Mouse (Mus musculus): ENCODE results near the gene Cnr2.

Gene Cnr2

DNA sequence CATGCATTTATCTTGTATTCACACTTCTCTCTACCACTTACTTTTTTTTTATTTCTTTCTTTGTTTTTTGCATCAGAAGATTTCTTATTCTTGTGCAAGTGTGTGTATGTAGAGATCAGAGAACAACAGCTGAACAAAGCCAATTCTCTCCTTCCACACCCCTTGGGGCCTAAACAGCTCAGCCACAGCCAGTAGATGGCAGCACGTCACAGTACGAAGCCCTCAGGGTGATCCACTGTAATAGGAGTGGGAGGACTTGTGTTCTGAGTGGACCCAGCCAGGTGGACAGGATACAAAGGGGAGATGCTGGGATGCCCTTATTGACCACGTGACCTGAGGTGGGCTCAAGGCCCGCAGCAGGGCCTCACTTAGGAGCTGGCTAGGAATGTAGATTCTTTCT, 5.3 kb upstream of the Cnr2 start:
- Histone ChIP-seq H3K4me1 (replicated peaks; ENCODE audit: low read depth, low read length) (peaks cover 39% of the 10 kb centered on the region), H3K9me3 (ENCODE audit: low read length) (no peaks in the 10 kb centered on the region), H3K27me3 (ENCODE audit: insufficient read depth, low read length) (no peaks in the 10 kb centered on the region), H3K4me3 (replicated peaks; ENCODE audit: low read length) (no peak overlapping the region), H3K36me3 (ENCODE audit: insufficient read depth, low read length) (no peaks in the 10 kb centered on the region)
- TF ChIP-seq CTCF (conservative IDR thresholded peaks at IDR 0.05; ENCODE audit: low read length) = peak; percentile 69
- no peak for TF ChIP-seq POU5F1 (IDR thresholded peaks at IDR 0.05; ENCODE audit: borderline replicate concordance, low read length)
- no peak for TF ChIP-seq NANOG (IDR thresholded peaks at IDR 0.05; ENCODE audit: borderline replicate concordance, low read length)

DNA sequence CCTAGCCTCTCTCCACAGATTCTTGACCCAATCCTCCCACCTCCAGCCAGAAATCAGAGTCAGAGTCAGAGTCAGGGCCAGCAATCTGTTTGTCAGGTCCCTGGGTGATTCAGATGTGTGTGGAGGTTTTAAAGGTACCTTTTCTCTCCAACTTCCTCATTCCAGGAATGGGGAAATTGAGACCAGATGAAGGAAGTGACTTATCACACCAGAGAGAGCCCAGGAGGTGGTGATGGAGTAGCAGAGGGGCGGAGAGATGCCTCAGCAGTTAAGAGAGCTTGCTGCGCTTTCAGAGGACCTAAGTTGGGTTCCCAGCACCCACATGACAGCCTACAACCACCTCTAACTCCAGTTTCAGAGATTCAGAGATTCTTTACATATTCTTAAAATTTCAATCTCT, 3.7 kb upstream of the Cnr2 start:
- H3K9me3 ChIP-seq (ENCODE audit: low read length) = no peaks in the 10 kb centered on the region
- no peak overlapping the region for H3K4me3 ChIP-seq (replicated peaks; ENCODE audit: low read length)
- no peaks in the 10 kb centered on the region for H3K27me3 ChIP-seq (ENCODE audit: insufficient read depth, low read length)
- TF ChIP-seq CTCF (conservative IDR thresholded peaks at IDR 0.05; ENCODE audit: low read length) (no peak), POU5F1 (IDR thresholded peaks at IDR 0.05; ENCODE audit: borderline replicate concordance, low read length) (no peak), NANOG (IDR thresholded peaks at IDR 0.05; ENCODE audit: borderline replicate concordance, low read length) (no peak)
- H3K36me3 ChIP-seq (ENCODE audit: insufficient read depth, low read length) = no peaks in the 10 kb centered on the region
- H3K4me1 ChIP-seq (replicated peaks; ENCODE audit: low read depth, low read length) = peaks cover 28% of the 10 kb centered on the region

DNA sequence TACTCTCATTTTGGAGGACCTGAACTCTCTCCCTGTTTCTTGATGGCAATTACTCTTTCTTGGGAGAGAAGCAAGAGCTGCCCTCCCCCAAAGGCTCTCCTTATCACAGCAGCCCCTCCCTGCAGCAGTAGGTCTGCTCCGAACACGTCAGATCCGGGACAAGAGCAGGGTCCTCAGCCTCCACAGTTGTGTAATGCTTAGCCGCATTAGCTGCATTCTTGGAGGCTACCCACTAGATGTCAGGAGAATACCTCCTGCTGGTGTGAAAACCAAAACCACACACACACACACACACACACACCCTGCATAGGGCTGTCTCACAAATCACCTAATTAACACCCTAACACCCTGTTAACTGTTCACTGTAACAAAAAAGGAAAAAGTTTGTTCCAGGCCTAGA, 2.3 kb upstream of the Cnr2 start:
- Histone ChIP-seq H3K9me3 (ENCODE audit: low read length) (no peaks in the 10 kb centered on the region), H3K4me1 (replicated peaks; ENCODE audit: low read depth, low read length) (peaks cover 31% of the 10 kb centered on the region)

DNA sequence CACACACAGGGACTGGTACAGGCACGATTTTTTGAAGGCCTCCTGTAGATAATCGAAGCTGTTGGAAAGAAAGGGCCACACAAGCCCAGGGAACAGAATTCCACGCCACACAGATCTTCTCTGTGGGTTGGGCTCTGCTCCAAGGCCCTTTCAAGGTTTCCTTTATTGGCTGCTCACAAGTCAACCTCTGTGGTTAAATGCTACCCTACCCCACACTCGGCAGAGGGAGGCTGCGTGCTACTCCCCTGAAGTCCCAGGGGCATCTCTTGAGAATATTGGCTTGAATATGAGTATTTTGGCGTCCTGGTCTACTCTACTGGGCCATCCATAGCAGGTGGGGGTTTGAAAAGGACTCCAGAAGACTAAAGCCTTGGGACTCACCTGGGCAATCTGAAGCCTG, 963 bp downstream of the Cnr2 start:
- Histone ChIP-seq H3K27me3 (ENCODE audit: insufficient read depth, low read length) (peaks cover 3% of the 10 kb centered on the region; the same call in 1 of the 2 replicates), H3K4me1 (replicated peaks; ENCODE audit: low read depth, low read length) (peaks cover 29% of the 10 kb centered on the region), H3K36me3 (ENCODE audit: insufficient read depth, low read length) (no peaks in the 10 kb centered on the region), H3K4me3 (replicated peaks; ENCODE audit: low read length) (no peak overlapping the region), H3K9me3 (ENCODE audit: low read length) (no peaks in the 10 kb centered on the region)
- TF ChIP-seq CTCF (conservative IDR thresholded peaks at IDR 0.05; ENCODE audit: low read length) = no peak

More for the DNA sequence above, 2.3 kb upstream of the Cnr2 start:
- TF ChIP-seq NANOG (IDR thresholded peaks at IDR 0.05; ENCODE audit: borderline replicate concordance, low read length) (no peak), POU5F1 (IDR thresholded peaks at IDR 0.05; ENCODE audit: borderline replicate concordance, low read length) (no peak), CTCF (conservative IDR thresholded peaks at IDR 0.05; ENCODE audit: low read length) (no peak)
- Histone ChIP-seq H3K27me3 (ENCODE audit: insufficient read depth, low read length) (no peaks in the 10 kb centered on the region), H3K4me3 (replicated peaks; ENCODE audit: low read length) (no peak overlapping the region), H3K36me3 (ENCODE audit: insufficient read depth, low read length) (no peaks in the 10 kb centered on the region)

DNA sequence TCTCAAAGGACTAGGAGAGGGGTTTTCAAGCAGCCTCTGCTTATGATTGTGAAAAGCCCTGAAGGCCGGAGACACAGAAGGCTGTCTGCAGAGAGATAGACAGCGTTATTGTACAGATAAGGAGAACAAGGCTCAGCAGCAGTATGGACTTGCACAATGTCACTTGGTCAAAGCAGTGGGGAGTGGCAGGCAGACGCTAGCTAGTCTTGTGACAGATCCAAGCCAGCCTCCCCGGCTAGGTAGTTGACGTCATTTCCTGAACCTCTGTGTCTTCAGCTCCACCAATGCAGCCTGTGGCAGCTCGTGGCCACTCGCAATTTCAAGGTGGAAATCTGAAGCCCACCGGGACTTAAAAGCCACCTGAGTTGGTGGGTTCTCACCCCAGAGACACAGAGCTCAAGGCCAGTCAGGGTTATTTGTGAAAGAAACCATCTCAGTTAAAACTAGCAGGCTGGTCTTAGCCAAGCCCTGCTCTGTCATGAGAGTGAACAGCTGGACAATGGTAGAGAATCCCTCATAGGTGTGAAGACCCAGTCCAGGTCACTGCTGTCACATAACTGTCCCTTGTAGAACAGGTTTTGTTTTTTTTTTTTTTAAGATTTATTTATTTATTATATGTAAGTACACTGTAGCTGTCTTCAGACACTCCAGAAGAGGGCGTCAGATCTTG, 3.3 kb downstream of the Cnr2 start:
- peaks cover 3% of the 10 kb centered on the region; the same call in 1 of the 2 replicates for H3K27me3 ChIP-seq (ENCODE audit: insufficient read depth, low read length)
- H3K36me3 ChIP-seq (ENCODE audit: insufficient read depth, low read length) = no peaks in the 10 kb centered on the region
- H3K9me3 ChIP-seq (ENCODE audit: low read length) = no peaks in the 10 kb centered on the region
- H3K4me1 ChIP-seq (replicated peaks; ENCODE audit: low read depth, low read length) = peaks cover 29% of the 10 kb centered on the region
- 0 out of 2 replicates have a peak overlapping the region, but pooled peaks have one; percentile 2 for H3K4me3 ChIP-seq (replicated peaks; ENCODE audit: low read length)
- TF ChIP-seq CTCF (conservative IDR thresholded peaks at IDR 0.05; ENCODE audit: low read length) = no peak
- TF ChIP-seq POU5F1 (IDR thresholded peaks at IDR 0.05; ENCODE audit: borderline replicate concordance, low read length) = no peak
- TF ChIP-seq NANOG (IDR thresholded peaks at IDR 0.05; ENCODE audit: borderline replicate concordance, low read length) = no peak

DNA sequence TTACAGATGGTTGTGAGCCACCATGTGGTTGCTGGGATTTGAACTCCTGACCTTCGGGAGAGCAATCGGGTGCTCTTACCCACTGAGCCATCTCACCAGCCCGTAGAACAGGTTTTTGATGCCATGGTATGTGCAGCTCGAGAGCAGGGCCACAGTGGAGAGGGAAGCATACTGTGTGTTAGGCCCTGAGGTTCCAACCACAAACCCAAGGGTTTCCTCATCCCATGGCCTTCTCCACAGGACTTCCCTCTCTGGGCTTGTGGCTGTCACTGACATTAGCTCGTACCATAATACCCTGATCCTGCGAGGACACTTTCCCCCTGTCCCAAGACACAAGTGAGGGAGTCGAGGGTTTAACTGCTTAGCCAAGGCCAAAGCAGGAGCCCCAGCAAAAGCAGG, 3.9 kb downstream of the Cnr2 start:
- TF ChIP-seq CTCF (conservative IDR thresholded peaks at IDR 0.05; ENCODE audit: low read length) (no peak), POU5F1 (IDR thresholded peaks at IDR 0.05; ENCODE audit: borderline replicate concordance, low read length) (no peak), NANOG (IDR thresholded peaks at IDR 0.05; ENCODE audit: borderline replicate concordance, low read length) (no peak)
- no peaks in the 10 kb centered on the region for H3K36me3 ChIP-seq (ENCODE audit: insufficient read depth, low read length)
- H3K4me3 ChIP-seq (replicated peaks; ENCODE audit: low read length) = no peak overlapping the region
- H3K4me1 ChIP-seq (replicated peaks; ENCODE audit: low read depth, low read length) = peaks cover 29% of the 10 kb centered on the region
- no peaks in the 10 kb centered on the region for H3K9me3 ChIP-seq (ENCODE audit: low read length)
- H3K27me3 ChIP-seq (ENCODE audit: insufficient read depth, low read length) = peaks cover 3% of the 10 kb centered on the region; the same call in 1 of the 2 replicates

DNA sequence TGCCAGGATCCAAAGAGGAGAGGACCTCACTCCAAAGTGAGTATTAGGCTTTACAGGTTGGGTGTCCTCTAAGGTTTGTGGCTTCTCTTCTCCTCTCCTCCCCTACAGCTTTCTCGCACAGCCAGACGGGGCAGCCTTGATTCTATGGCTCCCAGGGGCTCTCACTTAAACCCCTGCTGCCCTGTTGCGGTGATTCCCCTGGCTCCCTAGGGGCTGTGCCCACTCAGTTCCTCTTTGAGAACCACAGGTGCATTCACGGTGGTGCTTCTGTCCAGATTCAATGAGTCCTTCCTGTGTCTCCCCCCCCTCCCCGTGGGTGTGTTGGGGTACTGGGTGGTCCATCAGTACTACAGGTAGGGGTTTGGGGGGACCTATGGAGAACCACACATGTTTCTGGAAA, 4.8 kb downstream of the Cnr2 start:
- no peaks in the 10 kb centered on the region for H3K9me3 ChIP-seq (ENCODE audit: low read length)

DNA sequence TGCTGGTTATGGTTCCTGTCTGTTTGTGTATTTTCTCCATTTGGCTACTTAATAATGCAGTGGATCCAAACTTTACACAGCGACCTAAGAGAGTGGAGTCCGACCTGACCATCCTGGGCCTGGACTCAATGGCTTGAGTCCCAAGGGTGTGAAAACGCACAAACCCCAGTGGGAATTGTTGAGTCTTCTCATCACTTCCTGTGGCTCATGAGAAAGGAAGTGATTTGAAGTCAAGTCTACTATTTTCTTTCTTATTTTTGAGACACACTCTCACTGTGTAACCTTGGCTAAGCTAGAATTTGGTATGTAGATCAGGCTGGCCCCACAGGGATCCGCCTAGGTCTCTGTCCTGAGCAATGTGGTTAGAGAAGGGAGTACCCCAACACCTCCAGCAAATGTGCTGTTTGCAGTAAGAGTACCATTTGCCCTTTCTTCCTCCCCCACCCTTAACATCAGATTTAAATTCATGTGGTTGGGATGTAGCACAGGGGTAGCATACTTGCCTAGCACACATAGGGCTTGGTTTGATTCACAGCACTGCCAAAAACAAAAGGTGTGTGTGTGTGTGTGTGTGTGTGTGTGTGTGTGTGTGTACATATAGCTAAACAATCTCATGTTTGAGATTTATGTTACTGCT, 7.5 kb downstream of the Cnr2 start:
- TF ChIP-seq POU5F1 (IDR thresholded peaks at IDR 0.05; ENCODE audit: borderline replicate concordance, low read length) (no peak), NANOG (IDR thresholded peaks at IDR 0.05; ENCODE audit: borderline replicate concordance, low read length) (no peak), CTCF (conservative IDR thresholded peaks at IDR 0.05; ENCODE audit: low read length) (no peak)

More for the DNA sequence above, 4.8 kb downstream of the Cnr2 start:
- no peak overlapping the region for H3K4me3 ChIP-seq (replicated peaks; ENCODE audit: low read length)
- H3K4me1 ChIP-seq (replicated peaks; ENCODE audit: low read depth, low read length) = peaks cover 26% of the 10 kb centered on the region
- no peaks in the 10 kb centered on the region for H3K36me3 ChIP-seq (ENCODE audit: insufficient read depth, low read length)
- TF ChIP-seq POU5F1 (IDR thresholded peaks at IDR 0.05; ENCODE audit: borderline replicate concordance, low read length) = no peak
- H3K27me3 ChIP-seq (ENCODE audit: insufficient read depth, low read length) = peaks cover 7% of the 10 kb centered on the region; the same call in 1 of the 2 replicates

More for the DNA sequence above, 7.5 kb downstream of the Cnr2 start:
- Histone ChIP-seq H3K4me3 (replicated peaks; ENCODE audit: low read length) (no peak overlapping the region), H3K36me3 (ENCODE audit: insufficient read depth, low read length) (no peaks in the 10 kb centered on the region), H3K9me3 (ENCODE audit: low read length) (no peaks in the 10 kb centered on the region), H3K27me3 (ENCODE audit: insufficient read depth, low read length) (peaks cover 7% of the 10 kb centered on the region; the same call in 1 of the 2 replicates), H3K4me1 (replicated peaks; ENCODE audit: low read depth, low read length) (peaks cover 20% of the 10 kb centered on the region)

All from E14TG2a.4 (cell line).